Mouse (Mus musculus) kidney, adult 8-10 months (tissue): ENCODE results near the gene Atrnl1.
A peak's percentile ranks its signal among the peaks of the same experiment; 100 is the strongest.
"Not testable (repeated sequence)": the region's sequence is repeated elsewhere in the genome, so short reads cannot be mapped to it uniquely, and the experiment has no call there.

Source experiments
- DNase-seq, 2 experiments: peaks; one replicate each; pipeline ENCODE4 v3.0.0; 2022

The Atrnl1 gene

GRCm38 (mm10) chr19:57975201-57975600 is 364.4 kb downstream of the Atrnl1 start:
- no peak for DNase-seq

- DNase-seq, result no peak
Observed at GRCm38 (mm10) chr19:57985918-57986900, 375.4 kb downstream of the Atrnl1 start.

GRCm38 (mm10) chr19:57987696-57988393 is 377.0 kb downstream of the Atrnl1 start:
- DNase-seq, result no peak

GRCm38 (mm10) chr19:57988559-57989093 is 377.8 kb downstream of the Atrnl1 start:
- no peak for DNase-seq

- DNase-seq, result no peak
Observed at GRCm38 (mm10) chr19:57991099-57991760, 380.4 kb downstream of the Atrnl1 start.

GRCm38 (mm10) chr19:57994174-57994833 is 383.5 kb downstream of the Atrnl1 start:
- DNase-seq, result not testable (repeated sequence)

- DNase-seq, result no peak
Observed at GRCm38 (mm10) chr19:57995015-57995414, 384.2 kb downstream of the Atrnl1 start.

GRCm38 (mm10) chr19:57997961-57998360 is 387.1 kb downstream of the Atrnl1 start:
- peak in 1 of 2 experiments; percentile 32 for DNase-seq

GRCm38 (mm10) chr19:58011636-58012035 is 400.8 kb downstream of the Atrnl1 start:
- no peak for DNase-seq

GRCm38 (mm10) chr19:58015741-58016140 is 404.9 kb downstream of the Atrnl1 start:
- DNase-seq, result no peak

- DNase-seq, result peak in 1 of 2 experiments; percentile 10
Observed at GRCm38 (mm10) chr19:58016561-58017453, 406.0 kb downstream of the Atrnl1 start.

GRCm38 (mm10) chr19:58017468-58017867 is 406.6 kb downstream of the Atrnl1 start:
- no peak for DNase-seq

GRCm38 (mm10) chr19:58018698-58019097 is 407.9 kb downstream of the Atrnl1 start:
- no peak for DNase-seq

GRCm38 (mm10) chr19:58021514-58022284 is 410.9 kb downstream of the Atrnl1 start:
- no peak for DNase-seq

- no peak for DNase-seq
Observed at GRCm38 (mm10) chr19:58023216-58023825, 412.5 kb downstream of the Atrnl1 start.

GRCm38 (mm10) chr19:58025053-58025452 is 414.2 kb downstream of the Atrnl1 start:
- no peak for DNase-seq

- no peak for DNase-seq
Observed at GRCm38 (mm10) chr19:58029661-58030060, 418.8 kb downstream of the Atrnl1 start.

- no peak for DNase-seq
Observed at GRCm38 (mm10) chr19:58033241-58033640, 422.4 kb downstream of the Atrnl1 start.

- DNase-seq, result no peak
Observed at GRCm38 (mm10) chr19:58036166-58036565, 425.3 kb downstream of the Atrnl1 start.

- peak in 1 of 2 experiments; percentile 6 for DNase-seq
Observed at GRCm38 (mm10) chr19:58043120-58043519, 432.3 kb downstream of the Atrnl1 start.
